Mouse (Mus musculus): ENCODE data around the gene Itpk1. TPM values are rescaled to one million over a fixed set of nuclear protein-coding genes. Genes with fewer than 3 reads are reported as not detected.

Itpk1 gene
- polyA plus RNA-seq, 1 experiment: 34.2 TPM

DNA sequence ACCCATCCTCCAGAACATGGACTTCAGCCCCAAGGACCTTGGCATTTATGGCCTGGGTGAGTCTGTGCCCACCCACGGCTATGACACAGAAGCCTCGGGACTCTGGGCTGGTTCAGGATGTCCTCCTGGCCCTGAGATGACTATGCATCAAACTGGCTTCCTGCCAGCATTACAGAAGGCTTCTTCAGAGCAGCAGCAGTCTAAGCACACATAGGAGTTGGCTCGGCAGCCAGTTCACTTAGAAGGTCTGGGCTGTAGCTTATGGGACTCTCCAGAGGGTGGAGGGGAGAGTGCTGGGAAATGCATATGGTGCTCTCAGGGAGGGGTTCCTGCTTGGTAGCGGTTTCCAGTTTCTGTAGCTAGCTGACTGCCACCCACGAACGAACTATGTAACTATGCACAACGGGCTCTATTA is 21.0 kb upstream of the Itpk1 start:
- no peak for DNase-seq
- WGBS: 60% methylated on average over 7 of the region's 7 CpGs
- Histone ChIP-seq H3K27me3 (ENCODE audit: control insufficient read depth, insufficient read depth, low read length) (no peaks in the 10 kb centered on the region), H3K4me1 (replicated peaks; ENCODE audit: control insufficient read depth, insufficient read depth, low read length) (peaks cover 17% of the 10 kb centered on the region), H3K4me3 (ENCODE audit: control insufficient read depth, insufficient read depth, low read length) (no peak overlapping the region), H3K27ac (ENCODE audit: control insufficient read depth, insufficient read depth, low read length) (no peak overlapping the region), H3K36me3 (ENCODE audit: control insufficient read depth, insufficient read depth, low read length) (no peaks in the 10 kb centered on the region)
- no peak for TF ChIP-seq CTCF (IDR thresholded peaks at IDR 0.05; ENCODE audit: borderline replicate concordance, control insufficient read depth, extremely low read depth, insufficient read depth, low read length, poor library complexity)
- TF ChIP-seq POLR2A (IDR thresholded peaks at IDR 0.05; ENCODE audit: control insufficient read depth, extremely low read depth, insufficient read depth, low read length, poor library complexity): no peak

DNA sequence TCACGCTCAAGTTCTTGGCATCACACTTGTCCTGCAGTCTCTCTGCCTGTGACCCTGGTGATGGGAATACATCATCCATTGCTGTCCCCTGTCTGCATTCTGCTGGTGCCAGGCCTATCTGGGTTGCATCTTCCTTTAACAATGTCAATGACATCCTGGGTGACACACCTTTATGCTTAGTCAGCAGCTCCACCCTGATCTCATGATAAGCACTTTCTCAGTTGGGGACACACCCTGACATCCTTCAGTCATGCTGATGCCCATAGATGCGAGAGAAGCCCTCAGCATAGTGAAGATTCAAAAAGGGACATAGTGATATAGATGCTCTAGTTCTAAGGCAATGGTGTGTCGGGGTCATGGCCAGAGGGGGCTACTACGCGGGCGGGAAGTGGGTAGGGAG is 20.4 kb upstream of the Itpk1 start:
- no peaks in the 10 kb centered on the region for H3K27me3 ChIP-seq (ENCODE audit: control insufficient read depth, insufficient read depth, low read length)
- H3K36me3 ChIP-seq (ENCODE audit: control insufficient read depth, insufficient read depth, low read length): no peaks in the 10 kb centered on the region
- DNase-seq: no peak
- TF ChIP-seq CTCF (IDR thresholded peaks at IDR 0.05; ENCODE audit: borderline replicate concordance, control insufficient read depth, extremely low read depth, insufficient read depth, low read length, poor library complexity): no peak
- H3K4me1 ChIP-seq (replicated peaks; ENCODE audit: control insufficient read depth, insufficient read depth, low read length): peaks cover 10% of the 10 kb centered on the region
- no peak overlapping the region for H3K27ac ChIP-seq (ENCODE audit: control insufficient read depth, insufficient read depth, low read length)
- no peak overlapping the region for H3K4me3 ChIP-seq (ENCODE audit: control insufficient read depth, insufficient read depth, low read length)
- WGBS: 92% methylated on average over 6 of the region's 6 CpGs

DNA sequence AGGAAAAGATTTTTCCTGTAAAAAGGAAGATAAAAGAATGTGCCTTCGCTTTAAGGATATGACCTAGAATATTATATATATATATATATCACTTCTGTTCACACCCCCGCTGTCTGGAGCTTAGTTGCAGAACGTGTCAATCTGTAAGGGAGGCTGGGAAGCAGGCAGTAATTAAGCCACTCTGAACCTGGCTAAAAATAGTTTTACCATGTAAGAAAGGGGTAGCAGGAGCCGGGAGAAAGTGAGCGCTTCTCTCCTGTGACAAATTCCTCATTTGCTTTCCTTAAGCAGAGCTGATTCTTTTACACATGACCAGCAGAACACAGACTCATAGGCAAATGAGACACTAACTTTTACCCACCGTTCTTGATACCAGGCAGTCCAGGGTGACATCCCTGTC is 19.1 kb upstream of the Itpk1 start:
- H3K27ac ChIP-seq (ENCODE audit: control insufficient read depth, insufficient read depth, low read length): no peak overlapping the region
- no peak overlapping the region for H3K4me3 ChIP-seq (ENCODE audit: control insufficient read depth, insufficient read depth, low read length)
- H3K27me3 ChIP-seq (ENCODE audit: control insufficient read depth, insufficient read depth, low read length): no peaks in the 10 kb centered on the region
- peaks cover 8% of the 10 kb centered on the region; the same call in 1 of the 2 replicates for H3K4me1 ChIP-seq (replicated peaks; ENCODE audit: control insufficient read depth, insufficient read depth, low read length)
- no peak for DNase-seq
- TF ChIP-seq CTCF (IDR thresholded peaks at IDR 0.05; ENCODE audit: borderline replicate concordance, control insufficient read depth, extremely low read depth, insufficient read depth, low read length, poor library complexity) (no peak), POLR2A (IDR thresholded peaks at IDR 0.05; ENCODE audit: control insufficient read depth, extremely low read depth, insufficient read depth, low read length, poor library complexity) (no peak)
- H3K36me3 ChIP-seq (ENCODE audit: control insufficient read depth, insufficient read depth, low read length): no peaks in the 10 kb centered on the region
- 89% methylated on average over 6 of the region's 6 CpGs for WGBS

DNA sequence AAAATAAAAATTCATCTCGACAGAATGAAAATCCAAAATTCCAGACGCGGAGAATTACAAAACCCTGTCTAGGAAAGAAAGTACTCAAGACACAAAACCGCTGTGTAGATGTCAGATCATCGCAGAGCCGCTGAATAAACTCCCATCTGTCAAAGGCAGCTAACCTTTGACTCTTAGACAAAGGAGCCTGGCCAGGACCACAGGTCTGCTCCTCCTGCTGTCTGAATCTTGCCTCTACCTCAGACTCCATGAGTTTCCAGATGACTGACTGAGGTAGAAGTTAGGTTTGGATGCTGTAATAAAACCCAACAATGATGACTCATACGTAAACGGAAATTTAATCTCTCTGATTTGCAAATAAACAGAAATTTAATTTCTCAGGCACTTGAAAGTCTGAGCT is 18.2 kb upstream of the Itpk1 start:
- 94% methylated on average over 8 of the region's 8 CpGs for whole genome bisulfite sequencing
- H3K4me1 ChIP-seq (replicated peaks; ENCODE audit: control insufficient read depth, insufficient read depth, low read length): peaks cover 8% of the 10 kb centered on the region; the same call in 1 of the 2 replicates

DNA sequence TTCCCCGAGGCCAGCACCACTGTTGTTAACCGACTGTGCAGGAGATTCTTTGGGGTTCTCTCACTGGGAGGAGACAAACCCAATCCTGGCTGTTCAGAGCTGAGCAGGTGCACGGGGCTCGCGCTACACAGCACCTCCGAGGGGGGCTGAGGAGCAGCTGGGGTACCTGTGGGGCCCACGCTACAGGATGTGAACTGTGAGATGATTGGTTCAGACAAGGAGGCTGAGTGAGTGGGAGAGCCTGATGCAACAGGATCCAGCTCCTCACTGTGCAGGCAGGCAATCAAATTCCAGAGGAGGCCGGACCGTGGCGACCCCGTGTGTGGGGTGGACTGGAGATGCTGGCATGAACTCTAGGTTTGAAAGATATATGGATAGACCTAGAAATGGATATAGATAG is 17.7 kb upstream of the Itpk1 start:
- peak; percentile 50 for DNase-seq
- H3K36me3 ChIP-seq (ENCODE audit: control insufficient read depth, insufficient read depth, low read length): no peaks in the 10 kb centered on the region
- peaks cover 8% of the 10 kb centered on the region; the same call in 1 of the 2 replicates for H3K4me1 ChIP-seq (replicated peaks; ENCODE audit: control insufficient read depth, insufficient read depth, low read length)
- TF ChIP-seq POLR2A (IDR thresholded peaks at IDR 0.05; ENCODE audit: control insufficient read depth, extremely low read depth, insufficient read depth, low read length, poor library complexity) (no peak), CTCF (IDR thresholded peaks at IDR 0.05; ENCODE audit: borderline replicate concordance, control insufficient read depth, extremely low read depth, insufficient read depth, low read length, poor library complexity) (no peak)
- 44% methylated on average over 11 of the region's 11 CpGs for WGBS
- H3K27ac ChIP-seq (ENCODE audit: control insufficient read depth, insufficient read depth, low read length): no peak overlapping the region
- no peaks in the 10 kb centered on the region for H3K27me3 ChIP-seq (ENCODE audit: control insufficient read depth, insufficient read depth, low read length)
- H3K4me3 ChIP-seq (ENCODE audit: control insufficient read depth, insufficient read depth, low read length): no peak overlapping the region

More for the DNA sequence above, 18.2 kb upstream of the Itpk1 start:
- Histone ChIP-seq H3K27ac (ENCODE audit: control insufficient read depth, insufficient read depth, low read length) (no peak overlapping the region), H3K36me3 (ENCODE audit: control insufficient read depth, insufficient read depth, low read length) (no peaks in the 10 kb centered on the region), H3K27me3 (ENCODE audit: control insufficient read depth, insufficient read depth, low read length) (no peaks in the 10 kb centered on the region), H3K4me3 (ENCODE audit: control insufficient read depth, insufficient read depth, low read length) (no peak overlapping the region)
- DNase-seq: no peak
- TF ChIP-seq POLR2A (IDR thresholded peaks at IDR 0.05; ENCODE audit: control insufficient read depth, extremely low read depth, insufficient read depth, low read length, poor library complexity) (no peak), CTCF (IDR thresholded peaks at IDR 0.05; ENCODE audit: borderline replicate concordance, control insufficient read depth, extremely low read depth, insufficient read depth, low read length, poor library complexity) (no peak)

DNA sequence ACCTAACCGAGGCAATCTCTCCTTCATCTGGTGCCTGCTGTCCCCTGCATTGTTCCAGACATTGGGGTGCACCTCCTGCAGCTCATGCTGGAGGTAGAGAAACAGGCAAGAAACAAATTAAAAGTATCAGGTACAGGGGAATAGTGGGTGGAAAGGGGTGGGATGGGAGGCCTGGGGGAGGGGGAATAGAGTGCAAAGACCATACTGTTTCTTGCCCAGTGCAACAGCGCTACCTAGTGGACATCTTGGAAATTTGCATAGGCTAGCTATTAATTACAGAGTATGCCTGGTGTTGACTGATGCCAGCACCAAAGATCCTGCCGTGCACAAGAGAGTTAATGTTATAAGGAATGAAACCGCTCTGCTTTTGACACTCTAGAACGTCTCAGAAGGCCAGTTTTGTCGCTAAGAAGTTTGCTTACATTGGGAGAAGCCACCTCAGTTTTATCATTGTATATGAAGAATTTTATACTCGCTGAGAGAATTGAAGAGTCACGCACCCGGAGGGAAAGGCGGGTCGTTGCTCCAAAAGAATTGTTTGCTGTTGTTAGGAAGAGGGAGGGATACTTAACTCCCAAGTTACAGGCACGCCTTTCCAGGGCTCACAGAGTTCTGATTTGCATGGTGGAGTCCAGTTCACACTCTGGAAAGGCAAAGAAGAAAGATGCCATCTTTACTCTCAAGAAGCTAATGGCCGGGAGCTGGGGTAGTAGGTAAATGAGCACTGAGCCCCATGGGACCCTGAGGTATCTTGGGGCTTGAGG is 15.0 kb upstream of the Itpk1 start:
- H3K27ac ChIP-seq (ENCODE audit: control insufficient read depth, insufficient read depth, low read length): no peak overlapping the region
- no peaks in the 10 kb centered on the region for H3K36me3 ChIP-seq (ENCODE audit: control insufficient read depth, insufficient read depth, low read length)
- peak; percentile 51 for DNase-seq
- WGBS: 56% methylated on average over 13 of the region's 13 CpGs
- no peak overlapping the region for H3K4me3 ChIP-seq (ENCODE audit: control insufficient read depth, insufficient read depth, low read length)
- no peaks in the 10 kb centered on the region for H3K27me3 ChIP-seq (ENCODE audit: control insufficient read depth, insufficient read depth, low read length)
- TF ChIP-seq POLR2A (IDR thresholded peaks at IDR 0.05; ENCODE audit: control insufficient read depth, extremely low read depth, insufficient read depth, low read length, poor library complexity) (no peak), CTCF (IDR thresholded peaks at IDR 0.05; ENCODE audit: borderline replicate concordance, control insufficient read depth, extremely low read depth, insufficient read depth, low read length, poor library complexity) (no peak)
- H3K4me1 ChIP-seq (replicated peaks; ENCODE audit: control insufficient read depth, insufficient read depth, low read length): peaks cover 8% of the 10 kb centered on the region
